In genomic region chr2:158584621-158585358, GRCm38 (mm10) we compare ENCODE assay signal across 10 mouse cellular contexts. TPM values are rescaled to one million over a fixed set of nuclear protein-coding genes. Genes with fewer than 3 reads are reported as not detected.
DNase-seq lines count a peak whose midpoint lies in the region; ATAC-seq lines count a peak whose summit lies in the region.
"Had no signal": no experiment of that assay in that cellular context is flagged by ENCODE, and none has a peak within 500 bp of the region (broad histone marks: within the 10 kb centered on the region; RNA-seq: fewer than 3 reads in every experiment).

No protein-coding gene starts in this region.

- 11% methylated on average over 12 of the region's 12 CpGs for WGBS in forebrain, embryonic 16.5 days
- 14% methylated on average over 12 of the region's 12 CpGs for WGBS in forebrain, embryonic 13.5 days
- 10% methylated on average over 12 of the region's 12 CpGs for WGBS in midbrain, embryonic 14.5 days

- H3K27me3 ChIP-seq in forebrain, embryonic 16.5 days (replicated peaks; ENCODE audit: control insufficient read depth, insufficient read depth, low read length): peaks cover 4% of the 10 kb centered on the region; the same call in 1 of the 2 replicates
- peaks cover 19% of the 10 kb centered on the region for H3K27me3 ChIP-seq in forebrain, embryonic 13.5 days
- H3K27me3 ChIP-seq in midbrain, embryonic 14.5 days (ENCODE audit: control insufficient read depth, insufficient read depth, low read length): no peaks in the 10 kb centered on the region

- 0 out of 2 replicates have a peak overlapping the region, but pooled peaks have one; percentile 3 for H3K9ac ChIP-seq in forebrain, embryonic 16.5 days (replicated peaks; ENCODE audit: low read depth, low read length)
- no peak overlapping the region for H3K9ac ChIP-seq in forebrain, embryonic 13.5 days
- H3K9ac ChIP-seq in midbrain, embryonic 14.5 days (replicated peaks; ENCODE audit: low read length): no peak overlapping the region

- no peaks in the 10 kb centered on the region for H3K36me3 ChIP-seq in forebrain, embryonic 16.5 days (ENCODE audit: control insufficient read depth, insufficient read depth)
- no peaks in the 10 kb centered on the region for H3K36me3 ChIP-seq in forebrain, embryonic 13.5 days (ENCODE audit: poor library complexity, severe bottlenecking)
- no peaks in the 10 kb centered on the region for H3K36me3 ChIP-seq in midbrain, embryonic 14.5 days (ENCODE audit: control insufficient read depth, insufficient read depth, low read length)

- peaks cover 23% of the 10 kb centered on the region for H3K4me1 ChIP-seq in forebrain, embryonic 16.5 days (replicated peaks; ENCODE audit: control insufficient read depth, insufficient read depth, low read length)
- peaks cover 30% of the 10 kb centered on the region for H3K4me1 ChIP-seq in forebrain, embryonic 13.5 days
- peaks cover 18% of the 10 kb centered on the region; the same call in 1 of the 2 replicates for H3K4me1 ChIP-seq in midbrain, embryonic 14.5 days (ENCODE audit: control insufficient read depth, insufficient read depth, low read length)

- H3K4me2 ChIP-seq in forebrain, embryonic 16.5 days (ENCODE audit: low read length): no peak overlapping the region
- no peak overlapping the region for H3K4me2 ChIP-seq in forebrain, embryonic 13.5 days
- no peak overlapping the region for H3K4me2 ChIP-seq in midbrain, embryonic 14.5 days (ENCODE audit: low read length)

- H3K27ac ChIP-seq in forebrain, embryonic 16.5 days (ENCODE audit: low read length): no peak overlapping the region
- no peak overlapping the region for H3K27ac ChIP-seq in forebrain, embryonic 13.5 days
- H3K27ac ChIP-seq in midbrain, embryonic 14.5 days (replicated peaks; ENCODE audit: low read depth, low read length): no peak overlapping the region

- peak; percentile 69 for DNase-seq in adrenal gland, postnatal 14 days
- peak; percentile 62 for DNase-seq in hindlimb bud, embryonic 11.5 days (ENCODE audit: extremely low spot score, low read depth, low spot score)
- DNase-seq in midbrain, embryonic 14.5 days: peak; percentile 56
- no peak for DNase-seq in c-Kit-positive CD71-positive TER-119-positive erythroid progenitor cells, embryonic 14.5 days (ENCODE audit: low spot score)
- DNase-seq in spleen, postnatal 14 days (ENCODE audit: low spot score in 2 of 2): no peak

- H3K4me3 ChIP-seq in forebrain, embryonic 16.5 days (replicated peaks; ENCODE audit: low read length): no peak overlapping the region
- H3K4me3 ChIP-seq in forebrain, embryonic 13.5 days: no peak overlapping the region
- H3K4me3 ChIP-seq in midbrain, embryonic 14.5 days (replicated peaks; ENCODE audit: low read depth, low read length): no peak overlapping the region
- H3K4me3 ChIP-seq: erythroblast, embryonic 14.5 days; myocyte had no signal

- H3K9me3 ChIP-seq in forebrain, embryonic 16.5 days (ENCODE audit: control insufficient read depth, low read length): no peaks in the 10 kb centered on the region
- H3K9me3 ChIP-seq in forebrain, embryonic 13.5 days (replicated peaks): no peaks in the 10 kb centered on the region
- no peaks in the 10 kb centered on the region for H3K9me3 ChIP-seq in midbrain, embryonic 14.5 days (ENCODE audit: control insufficient read depth, low read length)

- no peak for ATAC-seq in forebrain, embryonic 16.5 days
- no peak for ATAC-seq in forebrain, embryonic 13.5 days
- ATAC-seq in midbrain, embryonic 14.5 days (ENCODE audit: low FRiP score, low TSS enrichment): peak; percentile 24; the same call in 1 of the 2 replicates
- no peak for ATAC-seq in frontal cortex, adult (ENCODE audit: low TSS enrichment)

RNA-seq across cellular contexts. Expression of gene Slc32a1, which starts 25.8 kb away (rescaled TPM):
- 5.9 and 7.7 TPM in 2 replicates for polyA plus RNA-seq in forebrain, embryonic 16.5 days (2015; fragmentation: Nextera tagmentation; extraction: Ambion mirVana)
- polyA plus RNA-seq in forebrain, embryonic 13.5 days (2015; fragmentation: Nextera tagmentation; extraction: Ambion mirVana): 4.8 and 5.6 TPM in 2 replicates
- 0.26 TPM in 1 of 2 replicates, not detected in the other for total RNA-seq in adrenal gland, postnatal 14 days (2021)
- polyA plus RNA-seq in midbrain, embryonic 14.5 days (2014; fragmentation: Nextera tagmentation; extraction: Ambion mirVana): 7.6 and 8.6 TPM in 2 replicates
- polyA plus RNA-seq: erythroblast, embryonic 14.5 days; myocyte had no signal

RNA-seq across cellular contexts. Expression of gene Actr5, which starts 39.9 kb away (rescaled TPM):
- polyA plus RNA-seq in forebrain, embryonic 16.5 days (2015; fragmentation: Nextera tagmentation; extraction: Ambion mirVana): 11.3 and 12.3 TPM in 2 replicates
- 11.5 and 14.1 TPM in 2 replicates for polyA plus RNA-seq in forebrain, embryonic 13.5 days (2015; fragmentation: Nextera tagmentation; extraction: Ambion mirVana)
- 9.9 and 10.8 TPM in 2 replicates for total RNA-seq in adrenal gland, postnatal 14 days (2021)
- 13.9 and 14.8 TPM in 2 replicates for polyA plus RNA-seq in midbrain, embryonic 14.5 days (2014; fragmentation: Nextera tagmentation; extraction: Ambion mirVana)

Comparison
In these comparisons a context has a peak if more than half of its experiments do, and no peak if none do; other contexts are left out.
1. DNase-seq: peak in adrenal gland, postnatal 14 days (single experiment), hindlimb bud, embryonic 11.5 days (single experiment) and midbrain, embryonic 14.5 days (single experiment); none in c-Kit-positive CD71-positive TER-119-positive erythroid progenitor cells, embryonic 14.5 days (single experiment) and spleen, postnatal 14 days (0 of 2).